Mouse (Mus musculus) G1E (cell line): ENCODE measurements around the gene Ccsap.

Experiments
- CTCF ChIP-seq: IDR thresholded peaks from 2 replicates; pipeline ENCODE4 v1.5.1; 2012; ENCODE audit warnings: low read depth, low read length, inconsistent platforms, mixed read lengths
- TAL1 ChIP-seq: conservative IDR thresholded peaks from 2 replicates; pipeline ENCODE4 v1.6.1; 2012; ENCODE audit warnings: low read depth, low read length, inconsistent platforms, mixed read lengths

- TF ChIP-seq TAL1 (no peak), CTCF (no peak)
Observed at GRCm38 (mm10) chr8:123895680-123896365, 35.8 kb upstream of the Ccsap start.
